Mouse (Mus musculus) ES-E14 (cell line): ENCODE data around the gene Lztfl1.

Experiments
- CHD2 ChIP-seq: IDR thresholded peaks from 2 replicates; pipeline ENCODE4 v1.6.1; 2014; ENCODE audit warnings: mild to moderate bottlenecking, low read depth, low read length, inconsistent platforms
- HCFC1 ChIP-seq: IDR thresholded peaks from 2 replicates; pipeline ENCODE4 v1.6.1; 2012; ENCODE audit warnings: low read length, inconsistent platforms, borderline replicate concordance; ENCODE audit not compliant: insufficient read depth
- ZC3H11A ChIP-seq: IDR thresholded peaks from 2 replicates; pipeline ENCODE4 v1.6.1; 2012; ENCODE audit warnings: low read depth, mild to moderate bottlenecking, inconsistent platforms, low read length, borderline replicate concordance
- ZNF384 ChIP-seq: IDR thresholded peaks from 2 replicates; pipeline ENCODE4 v1.6.1; 2012; ENCODE audit warnings: low read depth, low read length, inconsistent platforms

DNA sequence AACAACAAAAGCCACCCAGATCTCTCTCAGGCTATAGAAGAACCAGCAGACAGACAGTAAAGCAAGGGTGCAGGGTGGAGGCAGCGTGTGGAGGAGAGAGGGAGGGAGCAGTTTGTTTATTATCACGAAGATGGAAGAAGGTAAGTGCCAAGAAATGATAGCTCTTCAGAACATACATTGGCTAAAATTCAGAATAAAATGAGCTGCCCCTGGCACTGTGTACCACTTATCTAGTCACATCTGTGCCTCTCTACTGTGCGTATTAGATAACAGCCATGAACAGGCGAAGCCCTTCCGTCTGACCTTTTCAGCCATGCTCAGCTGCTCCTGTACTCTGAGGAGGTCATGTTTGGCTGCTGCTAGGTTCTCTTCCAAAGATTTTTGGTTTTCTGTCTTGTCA is 15.7 kb downstream of the Lztfl1 start:
- TF ChIP-seq ZNF384 (no peak), HCFC1 (no peak), CHD2 (no peak), ZC3H11A (no peak)
